Mouse (Mus musculus) 3134 (cell line): ENCODE measurements around the gene Tuba1b.
A peak's percentile ranks its signal among the peaks of the same experiment; 100 is the strongest.

Source experiments
- DNase-seq: peaks from one replicate; pipeline ENCODE4 v3.0.0-alpha.2; 2011; ENCODE audit warnings: low spot score; ENCODE audit not compliant: insufficient read length; ENCODE audit errors: extremely low read depth

Gene Tuba1b

GRCm38 (mm10) chr15:98954425-98955253, 20.3 kb upstream of the Tuba1b start:
- no peak for DNase-seq

- DNase-seq: peak; percentile 91
Observed at GRCm38 (mm10) chr15:98953401-98954356, 19.3 kb upstream of the Tuba1b start, which contains the start of the genes Gm49450 and Tuba1a. Gm49450 (minus strand) TSS chr15:98953551. Tuba1a (minus strand) TSS chr15:98953703.

- DNase-seq: peak; percentile 92
Observed at GRCm38 (mm10) chr15:98952751-98953400, 18.5 kb upstream of the Tuba1b start.

GRCm38 (mm10) chr15:98952063-98952455, 17.7 kb upstream of the Tuba1b start:
- DNase-seq: no peak

- DNase-seq: peak; percentile 32
Observed at GRCm38 (mm10) chr15:98951122-98952062, 17.0 kb upstream of the Tuba1b start.

- DNase-seq: no peak
Observed at GRCm38 (mm10) chr15:98949607-98949892, 15.2 kb upstream of the Tuba1b start.

GRCm38 (mm10) chr15:98948857-98949606, 14.7 kb upstream of the Tuba1b start:
- no peak for DNase-seq

- no peak for DNase-seq
Observed at GRCm38 (mm10) chr15:98948382-98948781, 14.0 kb upstream of the Tuba1b start.

- DNase-seq: no peak
Observed at GRCm38 (mm10) chr15:98947884-98948283, 13.5 kb upstream of the Tuba1b start.

- DNase-seq: no peak
Observed at GRCm38 (mm10) chr15:98943133-98943532, 8.8 kb upstream of the Tuba1b start.

GRCm38 (mm10) chr15:98942081-98942480, 7.7 kb upstream of the Tuba1b start:
- DNase-seq: no peak

GRCm38 (mm10) chr15:98941539-98941938, 7.2 kb upstream of the Tuba1b start:
- peak; percentile 55 for DNase-seq

GRCm38 (mm10) chr15:98940816-98941215, 6.5 kb upstream of the Tuba1b start:
- peak; percentile 51 for DNase-seq

- peak; percentile 95 for DNase-seq
Observed at GRCm38 (mm10) chr15:98933833-98934216, 540 bp downstream of the Tuba1b start.

GRCm38 (mm10) chr15:98933004-98933671, 1.2 kb downstream of the Tuba1b start:
- DNase-seq: peak; percentile 44

GRCm38 (mm10) chr15:98930998-98931397, 3.4 kb downstream of the Tuba1b start:
- no peak for DNase-seq

- DNase-seq: peak; percentile 45
Observed at GRCm38 (mm10) chr15:98930017-98930734, 4.2 kb downstream of the Tuba1b start.
